Mouse (Mus musculus): ENCODE results near the gene AC129217.1.

The AC129217.1 gene

GRCm38 (mm10) chr19:8870838-8871237 is 41.3 kb downstream of the AC129217.1 start:
- no peak for DNase-seq (ENCODE audit: low read depth, low spot score)

- DNase-seq (ENCODE audit: low read depth, low spot score): peak; percentile 100
Measured at GRCm38 (mm10) chr19:8871267-8872186, 42.0 kb downstream of the AC129217.1 start, which contains the start of gene Ubxn1. Gene Ubxn1 (plus strand): TSS chr19:8871496.

- peak; percentile 88 for DNase-seq (ENCODE audit: low read depth, low spot score)
Measured at GRCm38 (mm10) chr19:8872266-8872840, 42.8 kb downstream of the AC129217.1 start.

- no peak for DNase-seq (ENCODE audit: low read depth, low spot score)
Measured at GRCm38 (mm10) chr19:8875031-8875430, 45.5 kb downstream of the AC129217.1 start.

- peak; percentile 94 for DNase-seq (ENCODE audit: low read depth, low spot score)
Measured at GRCm38 (mm10) chr19:8880311-8881033, 50.9 kb downstream of the AC129217.1 start, which contains the start of gene Uqcc3. Gene Uqcc3 (minus strand): TSS chr19:8880923.

GRCm38 (mm10) chr19:8881034-8881392 is 51.4 kb downstream of the AC129217.1 start:
- no peak for DNase-seq (ENCODE audit: low read depth, low spot score)

- DNase-seq (ENCODE audit: low read depth, low spot score): no peak
Measured at GRCm38 (mm10) chr19:8883616-8884015, 54.0 kb downstream of the AC129217.1 start, which contains the start of the genes Lbhd1 and Gm49403. Gene Lbhd1 (plus strand): TSS chr19:8883732. Gene Gm49403 (plus strand): TSS chr19:8883930.

GRCm38 (mm10) chr19:8886916-8887584 is 57.5 kb downstream of the AC129217.1 start:
- DNase-seq (ENCODE audit: low read depth, low spot score): peak; percentile 63

GRCm38 (mm10) chr19:8887585-8888463 is 58.3 kb downstream of the AC129217.1 start:
- peak; percentile 67 for DNase-seq (ENCODE audit: low read depth, low spot score)

GRCm38 (mm10) chr19:8888511-8889385 is 59.2 kb downstream of the AC129217.1 start, which contains the start of the genes 1810009A15Rik and Gm49416:
Gene 1810009A15Rik (plus strand): TSS chr19:8888853.
Gene Gm49416 (plus strand): TSS chr19:8888926.
- DNase-seq (ENCODE audit: low read depth, low spot score): peak; percentile 99
